Mouse (Mus musculus): ENCODE data around the gene Bscl2. TPM values are rescaled to one million over a fixed set of nuclear protein-coding genes. Genes with fewer than 3 reads are reported as not detected.

Bscl2 gene
- 18.0 and 18.1 TPM in 2 replicates for polyA plus RNA-seq (2012; rRNA removed)

GRCm38 (mm10) chr19:8837251-8837791 is at the start of gene Bscl2:
Bscl2 (plus strand) TSS chr19:8837467.

GRCm38 (mm10) chr19:8798264-8798946 is 38.9 kb upstream of the Bscl2 start, which contains the start of gene Polr2g:
Polr2g (minus strand) TSS chr19:8798577.

GRCm38 (mm10) chr19:8802130-8802821 is 35.0 kb upstream of the Bscl2 start, which contains the start of gene Zbtb3:
Zbtb3 (plus strand) TSS chr19:8802555.

GRCm38 (mm10) chr19:8818801-8819595 is 18.3 kb upstream of the Bscl2 start, which contains the start of gene Ttc9c:
Ttc9c (minus strand) TSS chr19:8819333.

GRCm38 (mm10) chr19:8819596-8820423 is 17.5 kb upstream of the Bscl2 start, which contains the start of gene Hnrnpul2:
Hnrnpul2 (plus strand) TSS chr19:8820010.

GRCm38 (mm10) chr19:8829660-8830059 is 7.6 kb upstream of the Bscl2 start, which contains the start of gene AC129217.1:
AC129217.1 (plus strand) TSS chr19:8829773.

GRCm38 (mm10) chr19:8839103-8839907 is 2.0 kb downstream of the Bscl2 start, which contains the start of gene Gng3:
Gng3 (minus strand) TSS chr19:8839194.

GRCm38 (mm10) chr19:8850402-8850901 is 13.2 kb downstream of the Bscl2 start, which contains the start of gene Lrrn4cl:
Lrrn4cl (plus strand) TSS chr19:8850768.

GRCm38 (mm10) chr19:8871267-8872186 is 34.3 kb downstream of the Bscl2 start, which contains the start of gene Ubxn1:
Ubxn1 (plus strand) TSS chr19:8871496.

GRCm38 (mm10) chr19:8880311-8881033 is 43.2 kb downstream of the Bscl2 start, which contains the start of gene Uqcc3:
Uqcc3 (minus strand) TSS chr19:8880923.

GRCm38 (mm10) chr19:8883616-8884015 is 46.3 kb downstream of the Bscl2 start, which contains the start of the genes Lbhd1 and Gm49403:
Lbhd1 (plus strand) TSS chr19:8883732.
Gm49403 (plus strand) TSS chr19:8883930.

GRCm38 (mm10) chr19:8888511-8889385 is 51.5 kb downstream of the Bscl2 start, which contains the start of the genes 1810009A15Rik and Gm49416:
1810009A15Rik (plus strand) TSS chr19:8888853.
Gm49416 (plus strand) TSS chr19:8888926.

GRCm38 (mm10) chr19:8892829-8893766 is 55.8 kb downstream of the Bscl2 start, which contains the start of gene Ints5:
Ints5 (plus strand) TSS chr19:8893005.

GRCm38 (mm10) chr19:8897865-8898495 is 60.7 kb downstream of the Bscl2 start, which contains the start of gene Ganab:
Ganab (plus strand) TSS chr19:8898071.

All from liver, embryonic 18 days (tissue).